Mouse (Mus musculus) CH12.LX (cell line): Measurements from ENCODE around the gene Gbx2. TPM values are rescaled to one million over a fixed set of nuclear protein-coding genes. Genes with fewer than 3 reads are reported as not detected.

Experiments
- DNase-seq: peaks from one replicate; pipeline ENCODE4 v3.0.0-alpha.2; 2013; ENCODE audit errors: extremely low read depth
- H3K27ac ChIP-seq: 2 replicates; pipeline ENCODE4 v1.5.1; 2012; ENCODE audit warnings: low read depth, mild to moderate bottlenecking, control low read depth, moderate library complexity; ENCODE audit not compliant: insufficient read depth
- H3K27me3 ChIP-seq: replicated peaks from 2 replicates; pipeline ENCODE3; 2012; ENCODE audit warnings: inconsistent platforms
- H3K36me3 ChIP-seq, 2 experiments: replicated peaks in 1 of 2; 2 replicates each; pipeline versions ENCODE3 to v1.6.1; 2012; ENCODE audit warnings: inconsistent platforms in 1 of 2, low read length in 1 of 2, mild to moderate bottlenecking in 1 of 2, mixed read lengths in 1 of 2, moderate library complexity in 1 of 2; ENCODE audit not compliant: control insufficient read depth in 1 of 2, insufficient read depth in 1 of 2
- H3K4me1 ChIP-seq, 2 experiments: 2 replicates each; pipeline ENCODE4 v1.6.1; 2012; ENCODE audit warnings: inconsistent platforms in 1 of 2, moderate library complexity in 1 of 2; ENCODE audit not compliant: insufficient read depth in 2 of 2, control insufficient read depth in 1 of 2
- H3K4me2 ChIP-seq: 2 replicates; pipeline ENCODE4 v1.6.1; 2012; ENCODE audit warnings: low read depth, mild to moderate bottlenecking, control low read depth; ENCODE audit not compliant: poor library complexity, insufficient read depth, severe bottlenecking
- H3K4me3 ChIP-seq, 3 experiments: fragments of 150-350 bp in 1 of 3; sonication (generic) in 1 of 3; replicated peaks in 1 of 3; 2 replicates each; pipeline versions ENCODE3 to v1.5.1; 2011 to 2012; ENCODE audit warnings: low read depth in 2 of 3, low read length in 2 of 3, mild to moderate bottlenecking in 2 of 3, moderate library complexity in 2 of 3, control low read depth in 1 of 3, improper control_type of control experiment in 1 of 3, inconsistent platforms in 1 of 3, mixed read lengths in 1 of 3; ENCODE audit not compliant: poor library complexity in 1 of 3
- H3K79me2 ChIP-seq: replicated peaks from 2 replicates; pipeline ENCODE4 v1.6.1; 2012; ENCODE audit warnings: mild to moderate bottlenecking, moderate library complexity; ENCODE audit not compliant: control insufficient read depth, poor library complexity, insufficient read depth, severe bottlenecking; ENCODE audit errors: extremely low read depth
- H3K9ac ChIP-seq: 2 replicates; pipeline ENCODE4 v1.6.1; 2012; ENCODE audit warnings: low read depth, mild to moderate bottlenecking, control low read depth, moderate library complexity; ENCODE audit not compliant: insufficient read depth
- H3K9me3 ChIP-seq: replicated peaks from 2 replicates; pipeline ENCODE3; 2012; ENCODE audit warnings: low read length, inconsistent platforms, mixed read lengths
- BHLHE40 ChIP-seq: IDR thresholded peaks from 2 replicates; pipeline ENCODE4 v1.6.1; 2011; ENCODE audit warnings: mild to moderate bottlenecking, low read depth, low read length, improper control_type of control experiment
- CTCF ChIP-seq, 2 experiments: IDR thresholded peaks in 1 of 2; conservative IDR thresholded peaks in 1 of 2; 2 replicates each; pipeline ENCODE4 v1.5.1; 2011 to 2012; ENCODE audit warnings: low read depth in 2 of 2, low read length in 2 of 2, improper control_type of control experiment in 1 of 2, inconsistent platforms in 1 of 2, mild to moderate bottlenecking in 1 of 2, moderate library complexity in 1 of 2
- E2F4 ChIP-seq: IDR thresholded peaks from 2 replicates; pipeline ENCODE4 v1.6.1; 2011; ENCODE audit warnings: low read depth, low read length, improper control_type of control experiment; ENCODE audit not compliant: insufficient replicate concordance
- ETS1 ChIP-seq: conservative IDR thresholded peaks from 2 replicates; pipeline ENCODE4 v1.6.1; 2012; ENCODE audit warnings: low read depth, mild to moderate bottlenecking, inconsistent platforms, low read length, improper control_type of control experiment, moderate library complexity
- HCFC1 ChIP-seq: IDR thresholded peaks from 2 replicates; pipeline ENCODE4 v1.6.1; 2012; ENCODE audit warnings: low read depth, mild to moderate bottlenecking, inconsistent platforms, low read length, improper control_type of control experiment
- IRF4 ChIP-seq: IDR thresholded peaks from 2 replicates; pipeline ENCODE4 v1.6.1; 2014; ENCODE audit warnings: low read depth, mild to moderate bottlenecking, inconsistent platforms, low read length, improper control_type of control experiment
- JUN ChIP-seq: IDR thresholded peaks from 2 replicates; pipeline ENCODE4 v1.6.1; 2011; ENCODE audit warnings: low read depth, mild to moderate bottlenecking, low read length, improper control_type of control experiment, moderate library complexity; ENCODE audit not compliant: insufficient read depth
- JUND ChIP-seq: conservative IDR thresholded peaks from 2 replicates; pipeline ENCODE4 v1.6.1; 2011; ENCODE audit warnings: low read depth, low read length, improper control_type of control experiment
- MAZ ChIP-seq: IDR thresholded peaks from 2 replicates; pipeline ENCODE4 v1.6.1; 2012; ENCODE audit warnings: low read depth, mild to moderate bottlenecking, inconsistent platforms, low read length, improper control_type of control experiment, moderate library complexity
- MYC ChIP-seq: IDR thresholded peaks from 2 replicates; pipeline ENCODE4 v1.6.1; 2011; ENCODE audit warnings: low read depth, mild to moderate bottlenecking, improper control_type of control experiment, low read length
- NELFE ChIP-seq: IDR thresholded peaks from 2 replicates; pipeline ENCODE4 v1.6.1; 2011; ENCODE audit warnings: low read depth, low read length, improper control_type of control experiment
- NRF1 ChIP-seq: IDR thresholded peaks from 2 replicates; pipeline ENCODE4 v1.6.1; 2014; ENCODE audit warnings: low read depth, mild to moderate bottlenecking, inconsistent platforms, low read length, improper control_type of control experiment, moderate library complexity
- POLR2A ChIP-seq: IDR thresholded peaks from 2 replicates; pipeline ENCODE4 v1.6.1; 2011; ENCODE audit warnings: low read depth, mild to moderate bottlenecking, improper control_type of control experiment, low read length
- RCOR1 ChIP-seq: conservative IDR thresholded peaks from 2 replicates; pipeline ENCODE4 v1.6.1; 2012; ENCODE audit warnings: low read depth, mild to moderate bottlenecking, inconsistent platforms, low read length, improper control_type of control experiment
- TBP ChIP-seq: conservative IDR thresholded peaks from 2 replicates; pipeline ENCODE4 v1.6.1; 2011; ENCODE audit warnings: low read depth, low read length, improper control_type of control experiment
- USF1 ChIP-seq: IDR thresholded peaks from 2 replicates; pipeline ENCODE4 v1.6.1; 2014; ENCODE audit warnings: low read depth, mild to moderate bottlenecking, inconsistent platforms, low read length, improper control_type of control experiment
- USF2 ChIP-seq: conservative IDR thresholded peaks from 2 replicates; pipeline ENCODE4 v1.6.1; 2011; ENCODE audit warnings: low read depth, low read length, improper control_type of control experiment
- ZC3H11A ChIP-seq: IDR thresholded peaks from 2 replicates; pipeline ENCODE4 v1.6.1; 2012; ENCODE audit warnings: low read depth, mild to moderate bottlenecking, inconsistent platforms, low read length, improper control_type of control experiment
- ZKSCAN1 ChIP-seq: IDR thresholded peaks from 2 replicates; pipeline ENCODE4 v1.6.1; 2012; ENCODE audit warnings: low read depth, inconsistent platforms, low read length, improper control_type of control experiment, borderline replicate concordance
- ZNF384 ChIP-seq: IDR thresholded peaks from 2 replicates; pipeline ENCODE4 v1.6.1; 2012; ENCODE audit warnings: low read depth, low read length, improper control_type of control experiment, inconsistent platforms
- dilution Hi-C: fragments of 300-500 bp; cut with MboI; formaldehyde crosslinking; loops from 2 replicates; pipeline ENCODE4 v1.14.3; 2020; ENCODE audit warnings: low sequenced_read_pairs; ENCODE audit not compliant: extremely low pct_unique_long_range_greater_than_20kb, extremely low pct_ligation_motif_present
- in situ Hi-C: fragments of 300-500 bp; cut with MboI; formaldehyde crosslinking; loops from 3 replicates; pipeline ENCODE4 v1.14.3; 2019; ENCODE audit warnings: low sequenced_read_pairs, low pct_ligation_motif_present, low pct_unique_long_range_greater_than_20kb, mixed read lengths
- polyA plus RNA-seq: library from polyadenylated mRNA; unstranded; fragments of >175 nt; gene quantifications from 2 replicates; pipeline ENCODE4 v1.2.1, GENCODE M21; 2012; ENCODE audit warnings: low read depth; ENCODE audit not compliant: insufficient read length
- total RNA-seq, 2 experiments: library from RNA; depleted of rRNA; stranded (reverse); fragments of 300-350 nt in 1 of 2; fragments of >200 nt in 1 of 2; gene quantifications; 2 replicates each; pipeline ENCODE4 v1.2.3; 2012 to 2014

Gbx2 gene
- total and polyA plus RNA-seq, 3 experiments: not detected

DNA sequence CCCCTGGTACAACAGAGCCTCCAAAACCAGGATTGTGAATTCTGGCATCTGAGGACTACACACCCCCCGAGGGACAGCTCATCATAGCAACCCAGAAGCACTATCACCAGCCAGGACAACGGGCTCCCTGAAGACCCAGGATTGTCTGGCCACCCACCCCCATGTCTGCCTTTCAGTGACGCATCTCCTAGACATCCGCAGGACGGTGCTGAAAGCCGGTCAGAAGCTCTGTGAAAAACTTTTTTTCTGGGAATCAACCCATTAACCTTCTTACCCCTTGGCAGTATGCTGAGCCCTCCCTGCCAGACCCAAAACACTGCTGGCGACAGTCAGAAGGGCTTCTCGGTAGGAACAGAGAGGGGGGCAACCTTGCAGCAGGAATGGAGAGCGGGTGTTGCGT is 50.1 kb downstream of the Gbx2 start:
- no peak for TF ChIP-seq RCOR1
- no peak for TF ChIP-seq MYC
- no peak for TF ChIP-seq MAZ
- TF ChIP-seq E2F4: no peak
- no peak for TF ChIP-seq HCFC1
- TF ChIP-seq JUN: no peak
- no peak for TF ChIP-seq IRF4
- H3K27me3 ChIP-seq: no peaks in the 10 kb centered on the region
- H3K4me2 ChIP-seq: no peak overlapping the region
- H3K9ac ChIP-seq: no peak overlapping the region
- no peaks in the 10 kb centered on the region for H3K36me3 ChIP-seq
- no peak overlapping the region for H3K27ac ChIP-seq
- dilution Hi-C loops: no loop called here
- in situ Hi-C loops: no loop called here
- H3K4me1 ChIP-seq: no peaks in the 10 kb centered on the region
- H3K9me3 ChIP-seq: peaks cover 97% of the 10 kb centered on the region
- H3K79me2 ChIP-seq: no peaks in the 10 kb centered on the region
- no peak for DNase-seq
- no peak overlapping the region for H3K4me3 ChIP-seq

DNA sequence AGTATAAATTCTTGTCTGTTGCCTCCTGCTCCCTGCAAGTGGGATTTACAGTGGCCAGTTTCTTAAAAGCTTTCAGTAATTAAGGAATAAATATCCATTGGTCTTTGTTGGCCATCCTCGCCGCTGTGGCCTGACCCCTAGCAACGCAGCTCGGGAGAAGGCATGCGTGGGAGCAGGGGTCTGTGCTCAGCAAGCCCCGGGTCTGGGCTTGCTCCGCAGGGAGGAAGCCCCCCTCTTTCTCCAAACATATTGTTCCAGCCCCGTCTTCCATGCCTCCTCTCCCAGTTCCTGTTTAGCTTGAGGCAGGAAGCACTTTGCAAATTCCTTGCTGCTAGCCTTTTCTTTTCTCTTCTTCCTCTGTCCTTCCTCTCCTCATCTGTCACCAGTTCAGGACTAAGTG is 50.8 kb downstream of the Gbx2 start:
- Histone ChIP-seq H3K4me3 (no peak overlapping the region), H3K4me2 (no peak overlapping the region), H3K9ac (no peak overlapping the region), H3K79me2 (no peaks in the 10 kb centered on the region), H3K27me3 (no peaks in the 10 kb centered on the region), H3K27ac (no peak overlapping the region)
- in situ Hi-C loops: no loop called here
- DNase-seq: no peak
- TF ChIP-seq ZNF384 (no peak), MYC (no peak), ETS1 (no peak), ZKSCAN1 (no peak), CTCF (conservative IDR thresholded peaks at IDR 0.05 in 1 of 2, IDR thresholded peaks at IDR 0.05 in 1 of 2; ENCODE audit: low read depth in 2 of 2, low read length in 2 of 2) (no peak), IRF4 (no peak), MAZ (no peak), JUND (no peak), JUN (no peak), NELFE (no peak), NRF1 (no peak), USF2 (no peak), TBP (no peak), USF1 (no peak), POLR2A (no peak), BHLHE40 (no peak), ZC3H11A (no peak)
- TF ChIP-seq, all 38 proteins: peak for 0
- H3K4me1 ChIP-seq: no peaks in the 10 kb centered on the region
- H3K36me3 ChIP-seq: no peaks in the 10 kb centered on the region
- dilution Hi-C loops: no loop called here
- H3K9me3 ChIP-seq: peaks cover 96% of the 10 kb centered on the region
